Mouse (Mus musculus): Measurements from ENCODE around the gene Zfp639. TPM values are rescaled to one million over a fixed set of nuclear protein-coding genes. Genes with fewer than 3 reads are reported as not detected.

The Zfp639 gene
- total RNA-seq, 4 experiments from 2014 or later: 27.6 to 39.8 (median 28.8) TPM

DNA sequence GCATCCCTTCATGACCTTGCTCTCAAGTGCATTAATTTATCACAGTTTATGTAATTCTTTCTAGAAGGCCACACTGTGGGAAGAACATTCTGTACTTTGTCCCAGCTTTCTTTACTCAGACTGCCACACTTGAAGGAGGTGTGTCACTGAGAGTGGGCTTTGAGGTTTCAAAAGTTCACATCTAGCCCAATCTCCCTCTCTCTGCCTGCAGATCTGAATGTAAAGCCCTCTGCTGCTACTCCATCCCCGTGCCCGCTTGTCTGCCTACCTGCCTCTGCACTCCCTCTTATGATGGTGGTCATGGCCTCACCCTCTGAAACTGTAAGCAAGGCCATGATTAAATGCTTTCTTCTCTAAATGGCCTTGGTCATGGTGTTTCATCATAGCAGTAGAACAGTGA lies 9.7 kb upstream of the Zfp639 start:
- DNase-seq (ENCODE audit: low spot score in 2 of 2): no peak

DNA sequence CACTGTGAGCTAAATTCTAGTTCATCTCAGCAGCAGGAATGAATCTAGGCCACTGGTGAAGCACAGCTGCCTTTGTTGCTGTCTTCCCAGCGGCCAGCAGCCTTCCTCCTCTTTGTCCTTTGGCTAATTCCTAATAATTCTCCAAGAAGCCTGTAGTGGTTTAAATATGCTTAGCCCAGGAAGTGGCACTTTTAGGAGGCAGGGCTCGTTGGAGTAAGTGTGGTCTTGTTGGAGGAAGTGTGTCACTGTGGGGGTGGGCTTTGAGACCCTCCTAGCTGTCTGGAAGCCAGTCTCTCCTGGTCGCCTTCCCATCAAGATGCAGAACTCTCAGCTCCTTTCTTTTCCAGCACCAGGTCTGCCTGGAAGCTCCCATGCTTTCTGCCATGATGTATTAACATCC lies 4.2 kb upstream of the Zfp639 start:
- DNase-seq (ENCODE audit: low spot score in 2 of 2): no peak

DNA sequence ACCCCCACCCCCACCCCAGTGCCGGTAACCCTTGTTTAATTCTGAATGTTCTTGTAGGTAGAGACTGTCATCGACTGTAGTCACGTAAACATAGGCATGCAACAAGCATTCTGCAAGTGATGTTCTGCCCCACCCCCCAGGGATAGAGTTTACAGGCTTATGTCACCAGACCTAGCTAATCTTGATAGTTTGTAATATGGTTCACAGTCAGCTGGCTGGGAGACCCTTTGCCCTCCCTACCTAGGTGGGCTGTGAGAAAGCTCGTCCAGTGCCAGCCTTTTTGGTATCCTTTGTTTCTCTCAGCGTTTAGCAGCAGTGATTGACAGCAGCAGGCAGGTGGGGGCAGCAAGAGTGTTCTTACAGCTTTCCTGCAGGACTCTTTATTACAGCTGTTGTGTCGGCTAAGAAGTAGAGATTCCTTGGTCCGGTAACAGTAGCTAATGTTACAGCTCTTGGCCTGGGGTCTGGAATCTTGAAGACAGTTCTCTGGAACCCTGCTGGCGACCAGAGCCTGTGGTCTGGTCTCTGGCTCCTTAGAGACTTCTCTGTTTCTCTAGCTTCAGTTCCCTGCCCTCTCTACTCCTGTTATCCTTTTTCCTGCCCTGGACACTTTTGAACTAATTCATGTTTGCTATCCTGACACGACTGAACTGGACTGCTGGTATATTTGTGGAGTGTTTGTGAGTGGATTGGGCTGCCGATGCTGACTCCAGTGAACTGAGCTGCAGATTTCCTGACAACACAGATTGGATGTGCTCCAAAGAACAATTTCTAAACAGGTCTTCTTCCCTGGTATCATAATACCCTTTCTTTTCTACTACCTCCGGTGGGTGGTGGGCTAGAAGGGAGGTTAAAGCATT lies 3.5 kb upstream of the Zfp639 start:
- DNase-seq (ENCODE audit: low spot score in 2 of 2): no peak

DNA sequence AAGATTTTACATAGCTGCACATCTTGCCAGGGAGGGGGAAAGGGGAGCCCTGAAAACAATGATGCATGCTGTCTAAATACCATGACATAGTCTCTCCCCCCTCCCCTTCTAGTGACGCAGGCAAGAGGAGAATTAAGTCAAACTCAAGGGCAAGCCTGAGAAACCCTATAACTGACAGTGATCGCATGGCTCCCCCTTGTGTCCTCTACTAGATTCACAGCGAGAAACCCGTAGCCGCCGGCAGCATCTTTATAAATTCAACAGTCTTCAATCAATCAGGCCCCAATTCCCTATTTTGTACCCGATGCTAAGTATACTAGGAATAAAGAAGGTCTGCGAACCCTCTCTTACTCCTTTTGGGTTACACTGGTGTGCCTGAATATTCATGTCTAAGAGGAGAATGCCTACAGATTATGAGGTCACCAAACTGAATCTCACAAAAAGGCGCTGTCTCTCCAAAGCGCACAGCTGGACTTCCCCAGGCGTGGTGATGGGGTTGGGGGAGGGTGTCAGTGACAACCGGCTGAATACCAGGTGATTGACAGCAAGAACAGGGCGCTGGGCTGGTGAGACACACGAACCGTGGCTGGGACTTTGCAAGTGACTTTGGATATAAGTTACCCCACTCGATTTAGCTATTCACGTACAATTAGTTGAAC lies 1.3 kb upstream of the Zfp639 start:
- DNase-seq (ENCODE audit: low spot score in 2 of 2): peak; percentile 12 to 30

DNA sequence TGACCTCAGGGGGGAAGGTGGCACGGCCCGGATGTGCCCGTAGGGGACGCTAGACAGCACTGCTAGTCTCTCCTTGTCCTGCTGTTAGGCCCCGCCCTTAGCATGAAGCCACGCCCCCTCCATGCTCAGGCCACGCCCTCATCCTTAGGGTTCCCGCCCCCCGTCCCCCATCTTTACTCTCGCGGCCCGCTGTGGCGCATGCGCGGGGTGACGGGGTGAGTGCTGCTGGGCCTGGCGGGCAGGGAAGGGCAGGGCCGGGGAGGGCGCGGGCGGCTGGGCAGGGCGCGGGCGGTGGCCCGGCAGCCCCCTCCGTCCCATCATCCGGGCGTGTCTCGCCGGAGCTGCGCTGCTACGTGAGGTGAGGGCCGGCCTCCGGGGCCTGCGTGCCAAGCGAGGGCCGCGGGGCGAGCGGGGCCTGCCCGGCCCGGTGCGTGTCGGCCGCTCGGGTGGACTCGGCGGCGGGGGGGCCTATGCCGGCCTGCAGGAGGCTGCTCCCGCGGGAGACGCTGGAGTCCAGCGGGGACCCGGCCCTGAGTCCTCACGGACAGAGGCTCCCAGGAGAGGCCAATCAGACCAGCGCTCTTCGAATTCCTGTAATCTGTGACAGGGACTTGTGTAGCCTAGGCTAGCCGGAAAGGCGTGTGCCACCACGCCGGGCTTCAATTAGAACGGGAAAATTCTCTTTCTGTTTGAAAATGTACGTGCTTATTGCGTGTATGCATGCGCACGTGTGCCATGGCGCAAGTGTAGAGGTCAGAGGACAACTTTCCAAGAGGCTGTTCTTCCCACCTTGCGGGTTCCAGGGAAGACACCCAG lies 524 bp downstream of the Zfp639 start:
- peak; percentile 95 for DNase-seq (ENCODE audit: low spot score in 2 of 2)

DNA sequence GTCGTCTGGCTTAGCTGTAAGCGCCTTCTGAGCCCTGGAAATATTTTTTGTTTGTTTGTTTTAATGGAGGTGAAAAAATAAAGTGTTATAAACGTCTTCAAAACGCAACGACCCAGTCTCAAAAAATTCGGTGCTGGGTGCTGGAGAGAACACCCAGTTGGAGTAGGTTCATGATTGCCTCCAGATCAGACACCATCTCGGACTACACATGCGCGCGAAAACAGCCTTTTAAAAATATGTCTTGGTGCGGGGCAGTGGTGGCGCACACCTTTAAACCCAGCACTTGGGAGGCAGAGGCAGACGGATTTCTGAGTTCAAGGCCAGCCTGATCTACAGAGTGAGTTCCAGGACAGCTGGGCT lies 1.1 kb downstream of the Zfp639 start:
- DNase-seq (ENCODE audit: low spot score in 2 of 2): no peak

DNA sequence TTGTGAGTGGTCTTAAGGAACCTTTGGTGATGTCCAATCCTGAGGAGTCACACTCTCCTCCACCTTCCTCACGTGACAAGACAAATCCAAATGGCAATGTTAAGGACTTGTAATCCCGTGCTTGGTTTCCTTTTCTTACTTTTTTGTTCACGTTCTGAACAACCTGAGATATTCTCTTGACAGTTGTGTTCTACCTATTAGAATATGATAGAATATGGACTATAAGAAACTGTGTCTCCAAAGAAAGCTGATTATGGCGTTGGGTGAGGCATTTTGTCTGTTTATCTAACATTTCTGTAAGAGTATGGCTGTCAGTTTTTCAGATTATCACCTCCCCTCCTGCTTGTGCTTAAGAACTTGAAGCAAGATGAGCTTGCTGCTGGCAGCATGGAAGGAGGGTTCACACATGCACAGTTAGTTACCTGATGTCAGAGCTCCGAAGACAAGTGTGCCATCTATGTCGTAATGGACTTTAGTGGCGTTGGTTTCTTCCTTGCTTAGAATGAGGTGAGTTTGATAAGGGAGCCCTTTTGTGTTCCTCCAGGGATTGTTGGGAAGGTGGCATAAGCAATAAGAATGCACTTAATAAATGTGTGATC lies 2.7 kb downstream of the Zfp639 start:
- no peak for DNase-seq (ENCODE audit: low spot score in 2 of 2)

DNA sequence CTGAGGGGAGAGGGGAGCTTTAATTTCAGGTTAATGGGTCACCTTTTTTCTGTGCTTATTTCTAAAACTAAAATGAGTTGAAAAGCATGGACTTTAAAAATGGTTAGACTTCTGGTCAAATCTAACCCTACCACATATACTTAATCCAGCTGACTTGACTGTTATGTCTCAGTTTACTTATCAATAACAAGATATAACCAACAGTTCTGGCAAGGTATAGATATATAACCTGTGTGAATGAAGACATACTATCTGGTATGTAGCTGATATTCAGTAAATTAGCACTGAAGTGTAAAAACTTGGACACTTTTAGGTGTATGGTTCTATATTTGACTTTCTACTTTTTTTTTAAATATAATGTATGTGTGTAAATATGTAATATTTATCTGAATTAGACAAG lies 3.5 kb downstream of the Zfp639 start:
- no peak for DNase-seq (ENCODE audit: low spot score in 2 of 2)

DNA sequence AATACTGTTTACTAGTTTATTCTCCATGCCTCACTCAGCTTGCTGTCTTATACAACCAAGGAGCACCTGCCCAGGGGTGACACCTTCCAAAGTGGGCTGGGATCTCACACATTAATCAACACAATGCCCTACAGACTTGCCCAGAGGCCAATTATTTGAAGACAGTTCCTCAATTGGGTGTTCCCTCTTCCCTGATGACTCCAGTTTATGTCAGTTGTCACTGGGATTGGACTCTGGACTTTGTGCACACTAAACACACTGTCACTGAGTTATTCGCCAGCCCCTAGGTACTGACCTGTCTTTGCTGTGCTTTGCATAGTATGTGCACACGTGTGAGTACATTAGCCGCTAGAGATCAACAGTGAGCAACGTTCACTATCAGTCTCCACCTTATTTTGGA lies 17.1 kb downstream of the Zfp639 start:
- DNase-seq (ENCODE audit: low spot score in 2 of 2): no peak

DNA sequence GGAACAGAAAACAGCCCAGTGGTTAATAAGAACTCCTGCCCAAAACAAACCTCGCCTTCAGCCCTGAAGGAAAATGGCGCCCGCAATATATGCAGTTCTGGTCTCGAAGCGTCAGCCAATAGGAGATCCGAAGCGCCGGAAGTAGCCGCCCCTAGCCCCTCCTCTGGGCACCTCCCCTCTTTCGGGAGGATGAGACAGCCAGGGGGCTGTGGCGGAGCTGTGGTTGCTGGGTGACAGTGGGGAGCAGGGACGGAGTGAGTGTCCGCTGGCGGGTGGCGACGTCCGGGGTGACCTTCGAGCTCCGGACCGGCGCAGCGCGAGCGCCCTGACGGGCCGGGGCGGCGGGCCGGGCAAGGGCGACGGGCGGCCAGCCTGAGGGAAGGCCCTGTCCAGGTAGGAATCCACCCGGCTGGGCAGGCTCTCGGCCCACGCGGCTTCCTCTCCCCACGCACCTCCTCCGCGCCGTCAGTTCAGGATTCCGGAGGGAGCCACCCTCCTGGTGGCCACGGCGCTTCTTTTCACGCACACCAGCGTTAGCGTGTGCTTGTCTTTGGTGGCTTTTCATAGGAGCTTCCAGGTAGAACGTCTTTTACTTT lies 19.3 kb downstream of the Zfp639 start, which contains the start of gene Mfn1:
Gene Mfn1, plus strand, starts transcription at position 163 of the 596 bp plus-strand sequence.
- peak; percentile 89 to 92 for DNase-seq (ENCODE audit: low spot score in 2 of 2)

DNA sequence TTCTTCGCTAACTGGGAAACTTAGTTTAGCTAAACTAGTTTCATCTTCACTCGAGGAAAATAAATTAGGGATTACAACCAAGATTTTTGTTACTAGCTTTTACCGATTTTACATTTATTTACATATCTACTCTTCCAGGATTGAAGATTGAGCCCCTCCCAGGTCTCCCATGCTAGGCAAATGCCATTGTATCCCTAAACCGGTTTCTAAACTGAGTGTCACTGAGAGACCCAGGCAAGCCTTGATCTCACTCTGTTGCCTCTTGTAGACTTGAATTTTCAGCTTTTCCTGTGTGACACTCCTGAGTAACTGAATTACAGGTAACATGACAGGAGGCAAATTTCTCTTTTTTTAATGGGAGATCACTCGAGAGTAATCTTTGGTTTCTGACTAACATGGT lies 20.0 kb downstream of the Zfp639 start:
- DNase-seq (ENCODE audit: low spot score in 2 of 2): no peak

DNA sequence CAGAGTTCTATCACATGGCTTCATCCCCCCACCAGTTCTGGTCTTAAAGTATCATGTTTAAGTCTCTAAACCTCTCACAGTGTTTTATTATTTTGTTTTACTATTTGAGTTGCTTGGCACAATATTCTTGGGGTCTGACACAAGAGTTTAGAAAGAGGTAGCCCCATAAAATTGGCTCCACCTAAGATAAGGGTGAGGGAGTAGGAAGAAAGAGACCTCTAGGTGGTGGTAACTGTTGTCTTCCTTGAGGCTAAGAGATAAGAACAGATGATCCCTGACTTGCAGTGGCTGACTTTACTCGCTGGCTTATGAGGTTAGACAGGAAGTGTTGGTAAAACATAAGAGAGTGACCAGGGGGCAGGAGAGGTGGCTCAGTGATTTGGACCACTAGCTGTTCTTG lies 25.6 kb downstream of the Zfp639 start:
- DNase-seq (ENCODE audit: low spot score in 2 of 2): no peak

DNA sequence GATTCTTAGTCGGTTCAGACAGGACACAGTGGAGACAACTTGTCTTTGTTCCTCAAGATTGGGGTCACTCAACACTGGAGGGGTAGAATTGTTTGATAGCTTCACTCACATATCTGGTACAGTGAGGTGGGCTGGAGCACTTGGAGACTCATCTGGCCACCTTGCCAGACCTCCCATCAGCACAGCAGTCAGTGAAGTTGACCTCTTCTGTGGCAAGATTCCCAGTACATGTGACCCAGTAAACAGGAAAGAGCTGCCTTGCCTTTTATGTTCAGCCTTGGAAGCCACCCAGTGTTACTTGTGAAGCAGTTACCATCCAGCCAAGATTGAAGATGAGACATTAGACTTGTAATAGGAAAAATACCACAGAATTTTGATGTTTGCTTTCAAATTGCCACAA lies 27.5 kb downstream of the Zfp639 start:
- DNase-seq (ENCODE audit: low spot score in 2 of 2): peak; percentile 59 to 66

DNA sequence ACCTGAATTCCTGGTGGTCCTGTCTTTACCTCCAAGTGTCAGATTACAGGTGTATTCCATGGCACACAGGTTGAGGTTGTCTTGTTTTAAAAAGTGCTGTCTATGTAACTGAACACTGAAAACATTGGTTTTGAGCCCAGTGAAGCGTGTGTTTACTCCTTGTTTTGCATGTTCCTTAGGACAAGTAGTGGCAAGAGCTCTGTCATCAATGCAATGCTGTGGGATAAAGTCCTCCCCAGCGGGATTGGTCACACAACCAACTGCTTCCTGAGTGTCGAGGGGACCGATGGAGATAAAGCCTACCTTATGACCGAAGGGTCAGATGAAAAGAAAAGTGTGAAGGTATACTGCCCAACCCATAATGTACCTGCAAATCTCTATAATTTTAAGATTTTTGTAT lies 28.0 kb downstream of the Zfp639 start:
- DNase-seq (ENCODE audit: low spot score in 2 of 2): no peak

DNA sequence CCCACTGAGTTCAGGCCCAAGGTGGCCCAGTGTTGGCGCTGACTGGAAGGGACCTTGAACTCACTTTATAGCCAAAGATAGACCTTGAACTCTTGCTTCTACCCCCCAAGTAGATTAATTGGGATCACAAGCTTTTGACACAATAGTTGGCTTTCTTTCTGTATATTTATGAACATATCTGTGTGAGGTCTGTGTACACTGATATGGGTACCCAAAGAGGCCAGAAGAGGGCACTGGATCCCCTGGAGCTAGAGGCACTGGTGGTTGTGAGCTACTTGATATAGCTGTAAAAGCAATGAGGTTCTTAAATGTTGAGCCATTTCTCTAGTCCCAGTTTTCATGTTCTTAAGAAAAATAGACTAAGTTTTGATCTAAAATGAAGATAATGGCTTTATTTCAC lies 43.0 kb downstream of the Zfp639 start:
- no peak for DNase-seq (ENCODE audit: low spot score in 2 of 2)

DNA sequence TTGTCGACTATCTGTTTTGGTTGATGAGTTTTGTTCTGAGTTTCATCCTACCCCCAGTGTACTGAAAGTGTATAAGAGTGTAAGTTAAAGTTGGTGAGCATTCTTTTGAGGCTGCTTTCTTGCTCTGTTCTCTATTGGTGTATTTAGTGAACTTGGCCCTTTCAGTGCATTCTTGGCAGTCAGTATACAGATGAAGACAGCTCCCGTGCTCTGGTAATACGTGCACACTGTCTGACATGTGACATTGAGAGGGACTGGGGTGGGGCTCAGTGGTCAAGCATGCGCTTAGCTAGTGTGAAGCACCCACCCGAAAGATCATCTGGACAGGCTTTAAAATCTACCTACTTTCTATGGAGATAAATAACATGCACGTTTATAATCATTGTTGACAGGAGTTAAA lies 53.3 kb downstream of the Zfp639 start:
- DNase-seq (ENCODE audit: low spot score in 2 of 2): no peak

Other genes with a start within 250 kb of the Zfp639 start
- 1 to 10 TPM; 7.1 to 9.7 (median 8.6) TPM for gene Zmat3, start 144.2 kb upstream of the Zfp639 start, total RNA-seq (2022)
- 10 to 100 TPM; 40.7 to 50.6 (median 45.8) TPM for gene Pik3ca, start 112.6 kb upstream of the Zfp639 start, total RNA-seq (2022)
- gene Kcnmb3, start 18.0 kb upstream of the Zfp639 start, total RNA-seq (2022): not detected
- 100 to 1,000 TPM; 196 to 263 (median 234) TPM for gene Mfn1, start 19.2 kb downstream of the Zfp639 start, total RNA-seq (2022)
- gene Gnb4, start 106.3 kb downstream of the Zfp639 start, total RNA-seq (2022): 1 to 10 TPM; 3.1 to 5.4 (median 4.8) TPM
- 10 to 100 TPM; 11.0 to 19.6 (median 14.2) TPM for gene Actl6a, start 196.0 kb downstream of the Zfp639 start, total RNA-seq (2022)
- gene Ndufb5, start 226.7 kb downstream of the Zfp639 start, total RNA-seq (2022): 100 to 1,000 TPM; 525 to 629 (median 587) TPM
- gene Mrpl47, start 227.3 kb downstream of the Zfp639 start, total RNA-seq (2022): 10 to 100 TPM; 20.4 to 30.2 (median 26.4) TPM